Mouse (Mus musculus) forelimb bud, embryonic 11.5 days (tissue): Measurements from ENCODE around the gene Nnmt.

ENCODE experiments used
- DNase-seq: peaks from one replicate; pipeline ENCODE4 v3.0.0-alpha.2; 2012; ENCODE audit warnings: low read depth, low spot score

The Nnmt gene

DNA sequence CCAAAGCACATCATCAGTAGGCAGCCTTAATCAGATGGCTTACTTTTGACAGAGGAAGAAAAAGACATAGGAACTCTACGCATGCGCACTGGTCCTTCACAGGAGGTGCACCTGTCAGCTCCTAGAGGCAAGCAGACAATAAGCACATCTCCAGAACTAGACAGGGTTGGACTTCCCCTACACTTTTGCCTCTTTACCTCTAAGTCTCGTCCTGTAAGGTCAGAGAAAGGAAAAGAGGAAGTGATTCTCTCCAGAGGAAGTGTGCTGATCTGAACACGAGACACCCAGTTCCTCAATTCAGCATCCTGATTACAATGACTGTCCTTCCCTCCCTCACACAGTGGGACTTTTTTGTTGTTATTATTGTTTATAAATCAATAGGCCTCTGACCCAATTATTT is 46.3 kb downstream of the Nnmt start:
- DNase-seq = no peak

DNA sequence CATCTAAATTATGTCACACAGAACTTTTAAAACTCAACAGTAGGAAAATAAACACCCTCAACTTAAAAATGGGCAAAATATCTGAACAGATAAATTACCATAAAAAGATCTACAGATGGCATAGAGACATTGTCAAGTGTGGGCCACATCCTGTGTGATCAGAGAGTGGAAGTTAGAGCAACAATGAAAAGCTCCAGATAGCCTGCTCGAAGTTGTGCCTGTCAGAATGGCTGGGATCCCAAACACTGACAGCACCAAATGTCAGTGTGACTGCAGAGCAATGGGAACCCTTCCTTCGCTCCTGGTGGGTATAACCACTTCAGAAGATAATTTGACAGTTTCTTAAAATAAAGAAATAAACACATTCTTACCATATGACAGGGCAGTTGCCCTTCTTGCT is 55.9 kb downstream of the Nnmt start:
- no peak for DNase-seq

DNA sequence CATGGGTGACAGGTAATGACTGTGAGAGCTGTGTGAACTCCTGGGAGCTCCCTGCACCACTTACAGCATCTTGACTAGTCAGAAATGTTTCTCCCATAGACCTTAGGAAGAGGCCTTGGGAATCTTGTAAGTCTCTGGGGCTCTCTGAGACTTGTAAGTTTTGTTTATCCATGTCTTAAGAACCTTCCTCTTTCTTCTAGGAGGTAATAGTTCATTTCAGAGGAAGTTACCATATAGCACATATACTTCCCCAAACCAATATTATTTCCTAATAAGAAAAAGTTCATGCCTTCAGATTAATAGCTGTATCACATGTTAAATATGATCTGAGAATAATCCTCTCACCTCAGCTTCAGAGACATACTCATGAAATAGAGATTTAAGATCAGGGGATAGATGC is 57.7 kb downstream of the Nnmt start:
- DNase-seq = no peak
